ENCODE assay signal across 11 mouse cellular contexts in genomic region chr13:90464051-90464450, GRCm38 (mm10).
A peak's percentile ranks its signal among the peaks of the same experiment; 100 is the strongest.
DNase-seq lines count a peak whose midpoint lies in the region; ATAC-seq lines count a peak whose summit lies in the region.
"Had no signal": no experiment of that assay in that cellular context is flagged by ENCODE, and none has a peak within 500 bp of the region (broad histone marks: within the 10 kb centered on the region; RNA-seq: fewer than 3 reads in every experiment).

No protein-coding gene starts in this region.

- peak; percentile 24 for DNase-seq in urinary bladder, postnatal 25 days (ENCODE audit: low spot score)
- DNase-seq in urinary bladder, postnatal 10 days (ENCODE audit: low spot score): no peak
- peak; percentile 1 to 11 for DNase-seq in heart, adult 9 months (ENCODE audit: low spot score in 2 of 2)
- peak; percentile 2 for DNase-seq in yolk sac, embryonic 10.5 days (ENCODE audit: low spot score)
- no peak for DNase-seq in frontal cortex, postnatal 14 days (ENCODE audit: low spot score in 2 of 2)
- no peak for DNase-seq in thymus, postnatal 36 days
- DNase-seq: retina, postnatal 1 day; thymus, adult 2 months had no signal

- WGBS in kidney, embryonic 16.5 days: 54% methylated on average over 2 of the region's 2 CpGs

- H3K4me1 ChIP-seq in kidney, embryonic 16.5 days (ENCODE audit: insufficient read depth, low read length): peaks cover 10% of the 10 kb centered on the region
- H3K4me1 ChIP-seq: midbrain, embryonic 10.5 days had no signal

- no peaks in the 10 kb centered on the region for H3K9me3 ChIP-seq in kidney, embryonic 16.5 days (ENCODE audit: low read length)
- H3K9me3 ChIP-seq: midbrain, embryonic 10.5 days had no signal

- no peak overlapping the region for H3K4me2 ChIP-seq in kidney, embryonic 16.5 days (replicated peaks; ENCODE audit: low read depth, low read length)

- peak overlapping the region; percentile 86 for H3K27ac ChIP-seq in kidney, embryonic 16.5 days (ENCODE audit: low read length)
- H3K27ac ChIP-seq: midbrain, embryonic 10.5 days had no signal

- H3K4me3 ChIP-seq in kidney, embryonic 16.5 days (ENCODE audit: low read length): no peak overlapping the region
- H3K4me3 ChIP-seq: midbrain, embryonic 10.5 days had no signal

- no peaks in the 10 kb centered on the region for H3K36me3 ChIP-seq in kidney, embryonic 16.5 days (ENCODE audit: insufficient read depth, low read length)
- H3K36me3 ChIP-seq: midbrain, embryonic 10.5 days had no signal

- no peaks in the 10 kb centered on the region for H3K27me3 ChIP-seq in kidney, embryonic 16.5 days (ENCODE audit: insufficient read depth, low read length)

- H3K9ac ChIP-seq in kidney, embryonic 16.5 days (replicated peaks; ENCODE audit: low read length): no peak overlapping the region

- ATAC-seq in kidney, embryonic 16.5 days (ENCODE audit: low FRiP score, low TSS enrichment): peak; percentile 87
- ATAC-seq in megakaryocyte, adult 5-6 weeks (ENCODE audit: poor library complexity, severe bottlenecking): no peak

Comparison
In these comparisons a context has a peak if more than half of its experiments do, and no peak if none do; other contexts are left out.
1. DNase-seq: peak in urinary bladder, postnatal 25 days (single experiment), heart, adult 9 months (2 of 2) and yolk sac, embryonic 10.5 days (single experiment); none in urinary bladder, postnatal 10 days (single experiment), frontal cortex, postnatal 14 days (0 of 2) and thymus, postnatal 36 days (0 of 2).